Mouse (Mus musculus) neural tube, postnatal 0 days (tissue): Measurements from ENCODE around the gene Prkaca. TPM values are rescaled to one million over a fixed set of nuclear protein-coding genes. Genes with fewer than 3 reads are reported as not detected.

Source experiments
- microRNA counts: library from miRNA; unstranded; fragments of <30 nt; microRNA quantifications from one replicate; lab custom pipeline; 2015
- microRNA-seq: library from miRNA; unstranded; fragments of <30 nt; microRNA quantifications from one replicate; pipeline ENCODE4, GENCODE M21; 2016
- polyA plus RNA-seq: library from polyadenylated mRNA; unstranded; fragments of >200 nt; fragmentation: Nextera tagmentation; extraction: Ambion mirVana; gene quantifications from 2 replicates; pipeline ENCODE4 v1.2.1, GENCODE M21; 2015

Gene Prkaca
- polyA plus RNA-seq, result 289 and 303 TPM in 2 replicates

GRCm38 (mm10) chr8:83972150-83973120 is at the start of gene Prkaca:
Prkaca (plus strand) TSS chr8:83972993.

GRCm38 (mm10) chr8:83955106-83955957 is 17.5 kb upstream of the Prkaca start, which contains the start of the genes Gm10644 and Asf1b:
Gm10644 (minus strand) TSS chr8:83955205.
Asf1b (plus strand) TSS chr8:83955507.

GRCm38 (mm10) chr8:83997511-83998141 is 24.8 kb downstream of the Prkaca start, which contains the start of gene Samd1:
Samd1 (plus strand) TSS chr8:83997672.

GRCm38 (mm10) chr8:84001281-84002000 is 28.6 kb downstream of the Prkaca start, which contains the start of gene 1700067K01Rik:
1700067K01Rik (plus strand) TSS chr8:84001502.

GRCm38 (mm10) chr8:84011705-84012498 is 39.1 kb downstream of the Prkaca start, which contains the start of gene 2210011C24Rik:
2210011C24Rik (minus strand) TSS chr8:84012171.

GRCm38 (mm10) chr8:84021096-84021495 is 48.3 kb downstream of the Prkaca start, which contains the start of gene Palm3:
Palm3 (plus strand) TSS chr8:84021471.

GRCm38 (mm10) chr8:84042066-84042947 is 69.5 kb downstream of the Prkaca start, which contains the start of gene Il27ra:
Il27ra (minus strand) TSS chr8:84042589.

GRCm38 (mm10) chr8:84044900-84045299 is 72.1 kb downstream of the Prkaca start, which contains the start of gene Rln3:
Rln3 (minus strand) TSS chr8:84045000.

MicroRNAs encoded within 50 kb of the gene (microRNA counts, 519-probe panel; counts per million panel counts)
- microRNA mmu-miR-1199 (lab: Ali Mortazavi, UCI), result 40.5 counts per million

Small RNAs within 50 kb of the gene (microRNA-seq; reads per million reads assigned to microRNA genes)
- gene Gm44330, result not detected
- gene Gm44450, result not detected
- not detected for gene Mir1199
- gene Mir8111, result 0.87 reads per million

Other genes starting within 250 kb of the Prkaca start
- gene Adgre5, start 231.7 kb upstream of the Prkaca start, polyA plus RNA-seq, result 10.7 and 11.1 TPM in 2 replicates
- gene Adgrl1, start 72.9 kb upstream of the Prkaca start, polyA plus RNA-seq, result 70.5 and 78.1 TPM in 2 replicates
- 0.45 and 0.80 TPM in 2 replicates for gene Gm10644, start 17.8 kb upstream of the Prkaca start, polyA plus RNA-seq
- gene Asf1b, start 17.5 kb upstream of the Prkaca start, polyA plus RNA-seq, result 5.1 and 6.2 TPM in 2 replicates
- 8.0 and 8.7 TPM in 2 replicates for gene Samd1, start 24.7 kb downstream of the Prkaca start, polyA plus RNA-seq
- gene 1700067K01Rik, start 28.5 kb downstream of the Prkaca start, polyA plus RNA-seq, result 1.3 and 1.5 TPM in 2 replicates
- 2.6 and 3.0 TPM in 2 replicates for gene 2210011C24Rik, start 39.2 kb downstream of the Prkaca start, polyA plus RNA-seq
- gene Palm3, start 48.5 kb downstream of the Prkaca start, polyA plus RNA-seq, result 12.8 and 16.2 TPM in 2 replicates
- gene Il27ra, start 69.6 kb downstream of the Prkaca start, polyA plus RNA-seq, result 0.52 and 0.72 TPM in 2 replicates
- 0.95 and 2.0 TPM in 2 replicates for gene Rln3, start 72.0 kb downstream of the Prkaca start, polyA plus RNA-seq
- 1.7 and 1.9 TPM in 2 replicates for gene Gm10643, start 92.1 kb downstream of the Prkaca start, polyA plus RNA-seq
- gene Rfx1, start 93.8 kb downstream of the Prkaca start, polyA plus RNA-seq, result 6.2 and 8.1 TPM in 2 replicates
- gene Dcaf15, start 131.8 kb downstream of the Prkaca start, polyA plus RNA-seq, result 15.6 and 19.1 TPM in 2 replicates
- gene Podnl1, start 153.0 kb downstream of the Prkaca start, polyA plus RNA-seq, result 0.45 and 0.58 TPM in 2 replicates
- gene Cc2d1a, start 174.9 kb downstream of the Prkaca start, polyA plus RNA-seq, result 44.4 and 54.6 TPM in 2 replicates
- gene 4930432K21Rik, start 175.0 kb downstream of the Prkaca start, polyA plus RNA-seq, result 2.1 and 3.0 TPM in 2 replicates
- 14.3 and 16.5 TPM in 2 replicates for gene Nanos3, start 212.2 kb downstream of the Prkaca start, polyA plus RNA-seq